Mouse (Mus musculus): Measurements from ENCODE around the gene Tbck. TPM values are rescaled to one million over a fixed set of nuclear protein-coding genes. Genes with fewer than 3 reads are reported as not detected.
A peak's percentile ranks its signal among the peaks of the same experiment; 100 is the strongest.

The Tbck gene
- total and polyA plus RNA-seq, 2 experiments from 2014 or later: 35.0 to 39.9 TPM

DNA sequence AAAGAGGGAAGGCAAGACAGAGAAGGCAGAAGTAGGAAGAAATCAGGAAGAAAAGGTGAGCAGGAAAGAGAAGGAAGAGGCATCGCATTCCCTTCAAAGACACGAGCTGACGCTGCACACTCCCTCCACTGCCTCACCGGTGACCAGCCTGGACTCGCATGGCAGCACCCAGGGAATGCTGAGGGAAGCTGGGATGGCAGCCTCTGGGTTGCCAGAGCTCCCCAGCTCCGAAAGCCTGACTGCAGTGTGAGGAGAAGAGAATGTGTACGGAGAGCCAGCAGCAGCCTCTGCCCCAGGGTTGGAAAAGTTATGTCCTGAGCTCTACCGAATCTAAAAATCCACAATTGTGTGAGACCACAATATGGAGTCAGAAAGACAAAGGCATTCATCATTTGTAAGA is 155.6 kb downstream of the Tbck start:
- TF ChIP-seq CTCF (IDR thresholded peaks at IDR 0.05; ENCODE audit: low read depth): no peak
- no peak overlapping the region for H3K4me3 ChIP-seq (ENCODE audit: low read depth, low read length)
- no peaks in the 10 kb centered on the region for H3K4me1 ChIP-seq (ENCODE audit: insufficient read depth)
- no peak overlapping the region for H3K27ac ChIP-seq (ENCODE audit: low read depth, low read length)
- DNase-seq (no peak), ATAC-seq (no peak)
- H3K9me3 ChIP-seq (ENCODE audit: low read length): no peaks in the 10 kb centered on the region
- no peaks in the 10 kb centered on the region for H3K27me3 ChIP-seq (ENCODE audit: insufficient read depth, low read length)
- no peak overlapping the region for H3K9ac ChIP-seq
- WGBS: 93% methylated on average over 8 of the region's 8 CpGs
- H3K36me3 ChIP-seq (ENCODE audit: insufficient read depth): peaks cover 35% of the 10 kb centered on the region
- H3K4me2 ChIP-seq (ENCODE audit: low read depth): no peak overlapping the region

DNA sequence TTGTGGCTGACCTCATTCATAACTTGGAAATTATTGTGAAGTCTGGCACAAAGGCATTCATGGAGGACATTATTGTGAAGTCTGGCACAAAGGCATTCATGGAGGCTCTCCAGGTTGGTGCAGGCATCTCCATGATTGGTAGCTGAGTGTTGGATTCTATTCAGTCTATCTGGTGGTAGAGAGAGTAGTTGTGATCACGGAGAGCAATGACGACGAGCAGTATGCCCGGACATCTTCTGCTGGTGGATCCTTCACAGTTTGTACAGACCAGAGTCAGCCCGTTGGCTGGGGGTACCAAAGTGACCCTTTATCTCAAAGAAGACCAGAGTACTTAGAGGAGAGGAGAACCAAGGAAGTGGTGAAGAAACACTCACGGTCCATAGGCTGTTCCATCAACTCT is 158.7 kb downstream of the Tbck start:
- no peaks in the 10 kb centered on the region for H3K27me3 ChIP-seq (ENCODE audit: insufficient read depth, low read length)
- no peak overlapping the region for H3K4me3 ChIP-seq (ENCODE audit: low read depth, low read length)
- H3K9me3 ChIP-seq (ENCODE audit: low read length): no peaks in the 10 kb centered on the region
- no peak overlapping the region for H3K4me2 ChIP-seq (ENCODE audit: low read depth)
- no peak overlapping the region for H3K9ac ChIP-seq
- DNase-seq (no peak), ATAC-seq (no peak)
- 97% methylated on average over 6 of the region's 6 CpGs for WGBS
- no peaks in the 10 kb centered on the region for H3K4me1 ChIP-seq (ENCODE audit: insufficient read depth)
- no peak overlapping the region for H3K27ac ChIP-seq (ENCODE audit: low read depth, low read length)
- no peak for TF ChIP-seq CTCF (IDR thresholded peaks at IDR 0.05; ENCODE audit: low read depth)
- peaks cover 26% of the 10 kb centered on the region for H3K36me3 ChIP-seq (ENCODE audit: insufficient read depth)

DNA sequence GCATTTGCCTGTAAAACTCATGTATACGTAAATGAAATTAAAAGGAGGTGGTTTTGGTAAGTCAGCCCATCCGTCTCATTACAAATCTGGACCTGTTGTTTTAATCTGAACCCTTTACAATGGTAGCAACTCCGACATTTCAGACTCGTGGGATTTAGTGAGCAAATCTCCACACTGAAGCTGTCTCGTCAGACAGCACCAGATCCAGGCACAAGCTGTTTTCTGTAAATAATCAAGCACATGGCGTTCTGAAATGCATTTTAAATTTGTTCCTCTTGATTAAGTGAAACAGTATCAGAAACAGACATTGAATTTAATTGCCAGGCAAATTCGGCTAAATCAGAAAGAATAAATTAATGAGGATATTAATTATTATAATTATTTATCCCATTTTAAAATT is 165.7 kb downstream of the Tbck start:
- DNase-seq (no peak), ATAC-seq (no peak; the same call in 1 of the 2 replicates)
- no peak overlapping the region for H3K9ac ChIP-seq
- no peak overlapping the region for H3K4me3 ChIP-seq (ENCODE audit: low read depth, low read length)
- no peak overlapping the region for H3K27ac ChIP-seq (ENCODE audit: low read depth, low read length)
- H3K36me3 ChIP-seq (ENCODE audit: insufficient read depth): no peaks in the 10 kb centered on the region
- H3K4me2 ChIP-seq (ENCODE audit: low read depth): no peak overlapping the region
- no peaks in the 10 kb centered on the region for H3K27me3 ChIP-seq (ENCODE audit: insufficient read depth, low read length)
- 51% methylated on average over 7 of the region's 7 CpGs for WGBS
- H3K9me3 ChIP-seq (ENCODE audit: low read length): no peaks in the 10 kb centered on the region
- TF ChIP-seq CTCF (IDR thresholded peaks at IDR 0.05; ENCODE audit: low read depth): no peak
- no peaks in the 10 kb centered on the region for H3K4me1 ChIP-seq (ENCODE audit: insufficient read depth)

DNA sequence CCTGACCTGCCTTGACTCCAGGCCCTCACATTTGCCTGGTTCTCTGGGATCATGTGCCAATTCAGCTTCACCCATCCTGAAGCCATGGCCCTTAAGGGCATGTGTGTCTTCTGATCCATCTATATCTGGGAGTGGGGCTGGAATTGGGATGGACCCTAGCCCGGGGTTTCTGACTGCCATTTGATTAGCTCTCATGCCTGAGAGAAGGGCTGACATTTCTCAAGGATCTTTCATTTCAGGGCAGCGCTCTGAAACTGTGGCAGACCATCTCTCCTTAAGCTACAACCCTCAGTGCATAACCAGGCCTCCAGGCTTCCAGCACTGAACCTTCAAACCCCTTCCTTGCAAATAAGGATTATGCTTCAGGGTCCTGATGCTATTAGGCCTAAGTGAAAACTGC is 166.5 kb downstream of the Tbck start:
- Histone ChIP-seq H3K4me2 (ENCODE audit: low read depth) (no peak overlapping the region), H3K9me3 (ENCODE audit: low read length) (no peaks in the 10 kb centered on the region), H3K4me1 (ENCODE audit: insufficient read depth) (no peaks in the 10 kb centered on the region), H3K4me3 (ENCODE audit: low read depth, low read length) (no peak overlapping the region), H3K27me3 (ENCODE audit: insufficient read depth, low read length) (no peaks in the 10 kb centered on the region), H3K27ac (ENCODE audit: low read depth, low read length) (no peak overlapping the region), H3K36me3 (ENCODE audit: insufficient read depth) (no peaks in the 10 kb centered on the region), H3K9ac (no peak overlapping the region)
- no peak for ATAC-seq
- WGBS: 86% methylated on average over 2 of the region's 2 CpGs
- no peak for DNase-seq
- TF ChIP-seq CTCF (IDR thresholded peaks at IDR 0.05; ENCODE audit: low read depth): no peak

DNA sequence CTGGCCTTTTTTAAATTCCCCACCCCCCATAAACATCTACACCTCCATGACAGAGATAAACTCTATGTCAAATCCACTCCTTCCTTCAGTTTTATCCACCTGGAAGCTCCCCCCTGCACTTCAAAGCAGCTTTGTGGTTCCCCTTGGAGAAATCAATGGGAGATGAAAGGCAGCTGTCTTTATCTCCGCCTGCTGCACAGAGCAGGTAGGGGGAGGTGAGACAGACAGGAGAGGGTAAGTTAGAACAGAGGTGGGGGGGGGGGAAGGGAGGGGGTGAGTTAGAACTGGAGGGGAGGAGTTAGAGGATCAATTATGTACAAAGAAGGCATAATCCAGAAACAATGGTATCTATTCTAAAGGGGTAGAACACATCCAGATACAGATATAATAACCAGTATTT is 167.5 kb downstream of the Tbck start:
- Histone ChIP-seq H3K9me3 (ENCODE audit: low read length) (no peaks in the 10 kb centered on the region), H3K9ac (no peak overlapping the region), H3K4me3 (ENCODE audit: low read depth, low read length) (no peak overlapping the region), H3K4me2 (ENCODE audit: low read depth) (no peak overlapping the region), H3K27me3 (ENCODE audit: insufficient read depth, low read length) (no peaks in the 10 kb centered on the region), H3K36me3 (ENCODE audit: insufficient read depth) (no peaks in the 10 kb centered on the region), H3K4me1 (ENCODE audit: insufficient read depth) (no peaks in the 10 kb centered on the region), H3K27ac (ENCODE audit: low read depth, low read length) (no peak overlapping the region)
- ATAC-seq: no peak
- 64% methylated on average over 1 of the region's 1 CpGs for WGBS
- TF ChIP-seq CTCF (IDR thresholded peaks at IDR 0.05; ENCODE audit: low read depth): no peak
- no peak for DNase-seq

DNA sequence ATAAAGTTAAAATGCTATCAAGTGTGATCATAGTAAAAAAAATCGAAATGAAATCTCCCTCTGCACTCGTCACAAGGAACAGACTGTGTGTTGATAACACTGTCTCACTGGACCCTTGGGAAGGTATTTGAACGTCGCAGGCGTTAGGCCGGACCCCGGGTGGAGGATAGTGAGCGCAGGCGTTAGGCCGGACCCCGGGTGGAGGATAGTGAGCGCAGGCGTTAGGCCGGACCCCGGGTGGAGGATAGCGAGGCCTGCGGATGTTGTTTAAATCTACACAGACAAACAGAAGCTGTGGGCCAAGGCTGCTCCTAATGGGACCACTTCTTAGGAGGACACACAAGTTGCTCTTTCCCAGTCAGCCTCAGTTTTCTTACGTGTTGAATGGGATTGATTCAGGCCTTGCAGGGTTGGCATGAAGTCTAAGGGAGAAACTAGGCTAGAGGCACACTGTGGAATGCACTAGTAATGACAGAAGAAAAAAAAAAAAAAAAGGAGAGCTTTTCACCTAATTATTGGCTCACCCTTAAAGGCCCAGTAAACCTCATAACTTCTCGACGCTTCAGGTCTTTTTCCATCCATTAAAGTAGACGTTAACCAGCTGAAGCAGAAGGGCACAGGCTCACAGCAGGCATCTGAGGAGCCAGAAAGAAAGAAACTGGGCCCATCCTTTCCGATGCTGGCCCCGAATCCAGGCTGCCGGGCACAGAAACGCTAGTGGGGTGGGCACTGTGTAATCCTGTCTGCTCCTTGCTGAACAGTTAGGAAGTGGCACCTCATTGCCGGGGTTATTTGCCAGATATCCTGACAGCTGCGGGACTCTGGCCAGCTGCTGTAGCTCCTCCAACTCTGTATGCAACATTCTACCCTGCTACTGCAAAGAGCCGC is 168.1 kb downstream of the Tbck start:
- Histone ChIP-seq H3K36me3 (ENCODE audit: insufficient read depth) (no peaks in the 10 kb centered on the region), H3K4me2 (ENCODE audit: low read depth) (no peak overlapping the region), H3K9me3 (ENCODE audit: low read length) (no peaks in the 10 kb centered on the region), H3K9ac (no peak overlapping the region), H3K4me3 (ENCODE audit: low read depth, low read length) (no peak overlapping the region), H3K27me3 (ENCODE audit: insufficient read depth, low read length) (no peaks in the 10 kb centered on the region), H3K27ac (ENCODE audit: low read depth, low read length) (no peak overlapping the region), H3K4me1 (ENCODE audit: insufficient read depth) (no peaks in the 10 kb centered on the region)
- TF ChIP-seq CTCF (IDR thresholded peaks at IDR 0.05; ENCODE audit: low read depth): no peak
- 61% methylated on average over 28 of the region's 28 CpGs for WGBS
- ATAC-seq: peak; percentile 64
- DNase-seq: no peak

DNA sequence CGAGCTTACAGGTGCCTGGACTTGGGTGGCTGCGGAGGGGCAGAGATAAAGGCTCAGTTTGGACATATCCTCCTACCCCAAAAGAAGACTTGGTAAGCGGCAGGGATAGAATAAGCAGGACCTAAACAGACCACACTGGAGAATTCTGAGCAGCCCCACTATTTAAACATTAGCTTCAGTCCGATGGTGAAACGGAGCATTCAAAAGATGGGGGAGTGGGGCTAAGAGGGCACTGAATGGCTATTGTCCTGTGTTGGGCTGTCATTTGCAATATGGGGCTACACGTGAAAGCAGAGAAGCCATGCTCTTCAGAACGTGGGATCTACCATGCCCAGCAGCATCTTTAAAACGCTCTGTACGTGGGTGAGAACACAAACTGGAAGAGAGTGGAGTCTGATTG is 170.3 kb downstream of the Tbck start:
- Histone ChIP-seq H3K27me3 (ENCODE audit: insufficient read depth, low read length) (no peaks in the 10 kb centered on the region), H3K36me3 (ENCODE audit: insufficient read depth) (no peaks in the 10 kb centered on the region), H3K4me1 (ENCODE audit: insufficient read depth) (no peaks in the 10 kb centered on the region), H3K4me2 (ENCODE audit: low read depth) (no peak overlapping the region), H3K9ac (no peak overlapping the region), H3K4me3 (ENCODE audit: low read depth, low read length) (no peak overlapping the region), H3K27ac (ENCODE audit: low read depth, low read length) (no peak overlapping the region), H3K9me3 (ENCODE audit: low read length) (no peaks in the 10 kb centered on the region)
- 83% methylated on average over 9 of the region's 9 CpGs for WGBS
- no peak for ATAC-seq
- TF ChIP-seq CTCF (IDR thresholded peaks at IDR 0.05; ENCODE audit: low read depth): no peak
- no peak for DNase-seq

All from forebrain, postnatal 0 days (tissue).